Mouse (Mus musculus): ENCODE results near the gene Trmt1l. TPM values are rescaled to one million over a fixed set of nuclear protein-coding genes. Genes with fewer than 3 reads are reported as not detected.
A peak's percentile ranks its signal among the peaks of the same experiment; 100 is the strongest.

The Trmt1l gene
- polyA plus RNA-seq, 1 experiment from 2014 or later: 12.6 TPM

- DNase-seq (no peak), ATAC-seq (no peak; the same call in 1 of the 2 replicates)
- H3K4me3 ChIP-seq (ENCODE audit: low read depth, low read length): no peak overlapping the region
- H3K4me1 ChIP-seq (ENCODE audit: insufficient read depth): peaks cover 23% of the 10 kb centered on the region
- H3K36me3 ChIP-seq (replicated peaks; ENCODE audit: insufficient read depth, low read length): no peaks in the 10 kb centered on the region
- no peak overlapping the region for H3K4me2 ChIP-seq (ENCODE audit: low read depth, low read length)
- no peak overlapping the region for H3K27ac ChIP-seq (ENCODE audit: low read depth)
- no peak for TF ChIP-seq CTCF (IDR thresholded peaks at IDR 0.05; ENCODE audit: low read depth)
- TF ChIP-seq EP300 (IDR thresholded peaks at IDR 0.05; ENCODE audit: low read depth): no peak
- no peaks in the 10 kb centered on the region for H3K9me3 ChIP-seq (ENCODE audit: low read length)
- no peaks in the 10 kb centered on the region for H3K27me3 ChIP-seq (ENCODE audit: insufficient read depth, low read length)
- H3K9ac ChIP-seq (replicated peaks): no peak overlapping the region
- 58% methylated on average over 6 of the region's 6 CpGs for WGBS (ENCODE audit: insufficient replicate concordance)
These were observed 61.5 kb downstream of the Trmt1l start for GRCm38 (mm10) chr1:151489806-151490205.

DNA sequence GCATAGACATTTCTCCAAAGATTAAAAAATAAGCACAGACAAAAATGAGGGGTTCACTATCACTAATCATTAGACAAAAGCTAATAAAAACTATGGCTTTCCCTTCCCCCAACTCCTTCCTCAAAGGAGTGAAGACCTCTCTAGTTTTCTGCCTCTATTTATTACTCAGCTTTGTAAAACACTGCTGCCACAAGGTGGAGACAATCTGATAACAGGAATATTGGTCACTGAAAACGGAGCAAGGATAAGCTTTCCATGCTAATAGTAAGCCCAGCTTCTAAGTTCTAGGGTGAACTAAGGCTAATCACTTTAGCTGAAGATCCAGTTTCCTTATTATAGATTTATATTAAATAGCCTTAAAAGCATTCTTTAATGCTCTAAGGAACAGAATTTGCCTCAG, 64.1 kb downstream of the Trmt1l start:
- H3K27ac ChIP-seq (ENCODE audit: low read depth): no peak overlapping the region
- 27% methylated on average over 1 of the region's 1 CpGs for WGBS (ENCODE audit: insufficient replicate concordance)
- peaks cover 37% of the 10 kb centered on the region for H3K4me1 ChIP-seq (ENCODE audit: insufficient read depth)
- no peaks in the 10 kb centered on the region for H3K9me3 ChIP-seq (ENCODE audit: low read length)
- H3K9ac ChIP-seq (replicated peaks): no peak overlapping the region
- TF ChIP-seq CTCF (IDR thresholded peaks at IDR 0.05; ENCODE audit: low read depth): peak; percentile 45
- TF ChIP-seq EP300 (IDR thresholded peaks at IDR 0.05; ENCODE audit: low read depth): no peak
- H3K36me3 ChIP-seq (replicated peaks; ENCODE audit: insufficient read depth, low read length): no peaks in the 10 kb centered on the region
- H3K27me3 ChIP-seq (ENCODE audit: insufficient read depth, low read length): no peaks in the 10 kb centered on the region
- no peak overlapping the region for H3K4me3 ChIP-seq (ENCODE audit: low read depth, low read length)
- H3K4me2 ChIP-seq (ENCODE audit: low read depth, low read length): no peak overlapping the region
- ATAC-seq (no peak), DNase-seq (no peak)

DNA sequence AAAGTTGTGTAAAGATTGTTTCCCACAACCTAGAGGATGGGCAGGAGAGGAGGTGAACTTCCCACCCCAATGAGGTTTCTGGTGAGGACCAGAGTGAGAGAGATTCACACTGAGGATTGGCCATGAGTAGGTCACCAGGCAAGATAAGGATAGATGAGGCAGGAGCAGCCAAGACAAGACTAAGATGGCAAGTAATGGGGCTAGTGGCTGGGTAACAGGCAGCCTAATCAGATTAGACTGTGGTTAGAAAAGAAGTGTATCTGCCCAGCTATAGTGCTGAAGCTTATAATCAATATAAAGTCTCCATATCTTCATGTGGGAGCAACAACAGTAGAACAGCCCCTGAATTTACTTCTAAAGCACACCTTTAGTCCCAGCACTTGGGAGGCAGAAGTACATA, 65.5 kb downstream of the Trmt1l start:
- no peak for ATAC-seq
- Histone ChIP-seq H3K4me3 (ENCODE audit: low read depth, low read length) (no peak overlapping the region), H3K27me3 (ENCODE audit: insufficient read depth, low read length) (no peaks in the 10 kb centered on the region), H3K36me3 (replicated peaks; ENCODE audit: insufficient read depth, low read length) (no peaks in the 10 kb centered on the region), H3K4me2 (ENCODE audit: low read depth, low read length) (no peak overlapping the region), H3K9ac (replicated peaks) (no peak overlapping the region), H3K9me3 (ENCODE audit: low read length) (no peaks in the 10 kb centered on the region), H3K27ac (ENCODE audit: low read depth) (no peak overlapping the region), H3K4me1 (ENCODE audit: insufficient read depth) (peaks cover 38% of the 10 kb centered on the region)
- TF ChIP-seq EP300 (IDR thresholded peaks at IDR 0.05; ENCODE audit: low read depth) (no peak), CTCF (IDR thresholded peaks at IDR 0.05; ENCODE audit: low read depth) (no peak)
- DNase-seq: no peak

GRCm38 (mm10) chr1:151494711-151495110, 66.4 kb downstream of the Trmt1l start:
- TF ChIP-seq EP300 (IDR thresholded peaks at IDR 0.05; ENCODE audit: low read depth) (no peak), CTCF (IDR thresholded peaks at IDR 0.05; ENCODE audit: low read depth) (no peak)
- no peak overlapping the region for H3K4me2 ChIP-seq (ENCODE audit: low read depth, low read length)
- DNase-seq (no peak), ATAC-seq (no peak)
- H3K27me3 ChIP-seq (ENCODE audit: insufficient read depth, low read length): no peaks in the 10 kb centered on the region
- H3K9ac ChIP-seq (replicated peaks): no peak overlapping the region
- H3K4me1 ChIP-seq (ENCODE audit: insufficient read depth): peaks cover 38% of the 10 kb centered on the region
- H3K27ac ChIP-seq (ENCODE audit: low read depth): no peak overlapping the region
- no peaks in the 10 kb centered on the region for H3K36me3 ChIP-seq (replicated peaks; ENCODE audit: insufficient read depth, low read length)
- no peak overlapping the region for H3K4me3 ChIP-seq (ENCODE audit: low read depth, low read length)
- WGBS (ENCODE audit: insufficient replicate concordance): 80% methylated on average over 6 of the region's 6 CpGs
- no peaks in the 10 kb centered on the region for H3K9me3 ChIP-seq (ENCODE audit: low read length)

GRCm38 (mm10) chr1:151495635-151496285, 67.4 kb downstream of the Trmt1l start:
- WGBS (ENCODE audit: insufficient replicate concordance): 66% methylated on average over 2 of the region's 2 CpGs
- Histone ChIP-seq H3K27me3 (ENCODE audit: insufficient read depth, low read length) (no peaks in the 10 kb centered on the region), H3K4me2 (ENCODE audit: low read depth, low read length) (no peak overlapping the region), H3K4me1 (ENCODE audit: insufficient read depth) (peaks cover 32% of the 10 kb centered on the region), H3K9me3 (ENCODE audit: low read length) (no peaks in the 10 kb centered on the region), H3K4me3 (ENCODE audit: low read depth, low read length) (no peak overlapping the region), H3K36me3 (replicated peaks; ENCODE audit: insufficient read depth, low read length) (no peaks in the 10 kb centered on the region), H3K27ac (ENCODE audit: low read depth) (no peak overlapping the region), H3K9ac (replicated peaks) (no peak overlapping the region)
- ATAC-seq: no peak
- DNase-seq: no peak
- no peak for TF ChIP-seq CTCF (IDR thresholded peaks at IDR 0.05; ENCODE audit: low read depth)
- TF ChIP-seq EP300 (IDR thresholded peaks at IDR 0.05; ENCODE audit: low read depth): no peak

DNA sequence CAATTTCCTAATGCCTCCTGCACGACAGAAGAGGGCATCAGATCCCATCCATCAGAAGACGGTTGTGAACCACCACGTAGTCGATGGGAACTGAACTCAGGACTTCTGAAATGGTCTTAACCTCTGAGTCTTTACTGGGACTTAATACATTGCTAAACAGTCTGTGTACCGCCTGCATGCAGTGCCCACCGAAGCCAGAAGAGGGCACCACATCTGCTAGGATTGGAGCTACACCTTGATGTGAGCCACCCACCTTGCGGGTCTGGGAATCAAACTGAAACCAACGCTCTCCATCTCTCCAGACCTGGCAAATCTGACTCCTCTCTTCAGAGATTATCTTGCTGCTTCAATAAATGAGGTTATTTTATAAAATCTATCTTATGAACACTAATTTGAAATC, 68.7 kb downstream of the Trmt1l start:
- peaks cover 32% of the 10 kb centered on the region for H3K4me1 ChIP-seq (ENCODE audit: insufficient read depth)
- no peaks in the 10 kb centered on the region for H3K9me3 ChIP-seq (ENCODE audit: low read length)
- DNase-seq (peak; percentile 80), ATAC-seq (no peak)
- TF ChIP-seq EP300 (IDR thresholded peaks at IDR 0.05; ENCODE audit: low read depth) (no peak), CTCF (IDR thresholded peaks at IDR 0.05; ENCODE audit: low read depth) (peak; percentile 77)
- no peak overlapping the region for H3K4me3 ChIP-seq (ENCODE audit: low read depth, low read length)
- H3K4me2 ChIP-seq (ENCODE audit: low read depth, low read length): no peak overlapping the region
- H3K9ac ChIP-seq (replicated peaks): no peak overlapping the region
- H3K36me3 ChIP-seq (replicated peaks; ENCODE audit: insufficient read depth, low read length): no peaks in the 10 kb centered on the region
- 84% methylated on average over 8 of the region's 8 CpGs for WGBS (ENCODE audit: insufficient replicate concordance)
- H3K27ac ChIP-seq (ENCODE audit: low read depth): no peak overlapping the region
- H3K27me3 ChIP-seq (ENCODE audit: insufficient read depth, low read length): no peaks in the 10 kb centered on the region
